Mouse (Mus musculus) layer of hippocampus, postnatal 10 days (tissue): Measurements from ENCODE around the gene C1qc. TPM values are rescaled to one million over a fixed set of nuclear protein-coding genes. Genes with fewer than 3 reads are reported as not detected.

ENCODE experiments used
- DNase-seq, 2 experiments: peaks; one replicate each; pipeline ENCODE4 v3.0.0; 2021; ENCODE audit warnings: low spot score in 2 of 2
- total RNA-seq, 2 experiments: library from RNA; stranded (reverse); gene quantifications; 2 replicates each; pipeline ENCODE4 v1.2.3; 2021

Gene C1qc
- total RNA-seq, 2 experiments from 2014 or later, result 33.6 to 33.7 TPM

GRCm38 (mm10) chr4:136896461-136896860, 3.6 kb upstream of the C1qc start:
- DNase-seq, result no peak

DNA sequence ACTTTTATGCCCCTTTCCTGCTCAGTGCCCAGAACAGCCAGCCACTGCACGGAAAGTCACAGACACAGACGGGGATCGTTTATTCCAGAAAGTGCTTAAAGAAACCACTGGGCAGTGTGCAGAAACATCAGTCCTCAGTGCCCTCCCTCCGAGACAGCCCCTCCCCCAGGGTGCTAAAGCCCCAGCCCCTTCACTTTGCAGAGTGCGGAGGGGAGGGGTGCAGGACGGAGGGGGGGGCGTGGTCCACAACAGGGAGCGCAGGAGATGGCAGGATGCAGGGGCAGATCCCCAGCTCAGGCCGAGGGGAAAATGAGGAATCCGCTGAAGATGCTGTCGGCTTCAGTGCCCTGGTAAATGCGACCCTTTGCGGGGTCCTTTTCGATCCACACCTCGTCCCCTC, 3.0 kb upstream of the C1qc start:
- no peak for DNase-seq

DNA sequence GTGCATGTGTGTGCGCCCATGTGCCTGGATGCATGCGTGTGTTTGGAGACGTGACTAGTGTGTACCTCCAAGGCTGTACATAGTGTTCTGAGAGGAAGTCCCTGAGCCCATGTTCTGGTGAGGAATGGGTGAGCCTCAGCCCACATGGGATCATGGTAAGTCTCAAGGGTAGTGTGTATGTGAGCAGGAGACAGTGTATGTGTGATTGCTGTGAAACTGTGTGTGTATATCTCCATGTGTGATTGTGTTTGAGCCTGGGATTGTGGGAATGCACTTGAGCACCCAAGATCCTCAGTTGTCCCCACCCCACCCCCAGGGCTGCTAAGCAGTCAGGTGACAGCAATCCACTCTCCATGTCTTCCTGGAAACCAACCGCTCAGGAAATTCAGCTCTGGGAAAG, 2.0 kb upstream of the C1qc start:
- DNase-seq, result no peak

- DNase-seq, result peak; percentile 72 to 80
Observed at GRCm38 (mm10) chr4:136893691-136894543, 1.1 kb upstream of the C1qc start.

- DNase-seq, result no peak
Observed at GRCm38 (mm10) chr4:136892371-136892770, 494 bp downstream of the C1qc start.

DNA sequence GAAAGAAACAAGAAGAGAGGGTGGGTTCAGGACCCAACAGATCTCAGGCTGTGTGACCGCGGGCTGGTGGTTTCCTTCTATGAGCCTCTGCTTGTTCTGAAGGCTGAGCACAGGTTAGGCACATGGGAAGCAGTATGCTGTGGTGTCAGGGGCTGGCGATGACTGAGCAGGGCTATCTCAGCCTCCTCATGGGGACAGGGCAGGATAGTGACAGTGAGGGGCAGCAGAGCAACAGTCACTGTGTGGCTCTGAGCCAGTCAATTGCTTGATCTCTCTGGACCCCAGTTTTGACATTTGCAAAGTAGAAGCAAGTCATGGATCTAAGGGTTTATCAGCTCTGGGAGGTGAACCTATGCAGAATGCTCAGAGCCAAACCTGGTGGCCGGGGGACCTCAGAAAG, 1.8 kb downstream of the C1qc start:
- no peak for DNase-seq

- no peak for DNase-seq
Observed at GRCm38 (mm10) chr4:136889981-136890380, 2.9 kb downstream of the C1qc start.

GRCm38 (mm10) chr4:136887714-136888113, 5.2 kb downstream of the C1qc start:
- no peak for DNase-seq

DNA sequence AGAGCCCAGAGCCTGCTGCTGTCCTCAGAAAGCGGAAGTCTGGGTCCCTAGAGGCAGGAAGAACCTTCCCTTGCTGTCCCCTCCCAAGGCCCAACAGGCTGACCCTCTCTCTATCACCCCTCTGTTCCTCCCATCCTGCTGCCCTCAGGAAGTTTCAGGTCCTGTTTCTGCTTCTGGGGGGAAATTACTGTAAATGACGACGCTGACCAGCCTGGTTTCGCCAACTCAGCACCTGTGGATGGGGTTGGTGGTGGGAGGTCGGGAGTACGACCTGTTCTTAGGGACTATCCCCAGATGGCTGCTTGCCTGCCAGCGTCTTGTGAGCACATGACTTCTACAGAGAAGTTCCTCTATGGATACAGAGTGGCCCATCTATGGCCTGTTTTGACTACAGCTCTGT, 6.8 kb downstream of the C1qc start, which contains the start of gene C1qb:
C1qb (minus strand) TSS at position 87 of the 400 bp plus-strand sequence.
- no peak for DNase-seq

DNA sequence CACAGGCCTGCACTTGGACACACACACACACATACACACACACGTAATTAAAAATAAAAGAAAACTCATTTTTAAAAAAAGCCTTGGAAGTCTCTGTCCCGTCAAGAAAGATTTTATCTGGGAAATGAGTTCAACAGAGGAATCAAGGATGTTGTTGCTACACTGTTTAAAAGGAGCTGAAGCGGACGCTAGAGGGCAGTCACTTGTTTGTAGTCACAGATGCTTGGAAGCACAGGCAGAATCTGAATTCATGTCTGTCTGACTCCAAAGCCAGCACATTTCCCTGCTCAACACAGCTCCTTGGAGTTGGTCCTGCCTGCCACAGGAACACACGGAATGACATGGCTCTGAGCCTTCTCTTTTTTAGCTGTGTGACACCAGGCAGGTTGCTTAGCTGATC, 14.3 kb downstream of the C1qc start:
- DNase-seq, result peak in 1 of 2 experiments; percentile 46

DNA sequence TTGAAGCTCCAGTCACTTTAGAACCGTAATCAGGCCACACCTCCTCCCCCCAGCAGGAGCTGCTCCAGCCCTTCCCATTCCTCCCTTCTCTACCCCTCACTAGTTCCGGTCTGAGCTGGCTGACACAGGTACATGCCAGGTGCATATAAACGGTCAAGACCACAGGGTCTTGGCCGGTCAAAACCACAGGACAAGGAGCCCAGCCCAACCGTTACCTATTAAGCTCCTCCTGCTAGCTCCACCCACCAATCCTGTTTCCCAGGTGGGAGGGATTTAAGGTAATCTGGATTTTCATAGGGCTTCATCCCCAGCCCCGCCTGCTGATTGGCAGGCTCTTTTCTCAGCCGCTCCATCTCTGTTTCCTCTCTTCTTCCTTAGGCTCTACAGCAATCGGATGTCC, 14.7 kb downstream of the C1qc start:
- DNase-seq, result no peak

DNA sequence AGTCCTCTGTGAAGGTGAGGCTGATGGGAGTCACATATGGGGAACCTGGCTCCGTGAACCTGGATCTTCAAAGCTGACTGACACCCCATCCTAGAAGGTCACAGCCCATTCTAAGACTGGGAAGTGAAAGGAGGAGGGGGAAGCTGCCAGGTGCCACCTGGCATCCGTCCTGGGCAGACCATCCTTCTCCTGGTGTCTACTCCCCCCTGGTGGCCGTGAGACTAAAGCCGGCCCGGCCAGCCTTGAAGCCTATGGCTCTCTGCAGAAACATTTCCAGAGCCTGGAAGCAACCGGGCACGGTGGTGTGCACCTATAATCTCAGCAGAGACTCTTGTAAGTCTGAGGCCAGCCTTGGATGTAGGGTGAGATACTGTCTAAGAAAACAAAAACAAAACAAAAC, 15.9 kb downstream of the C1qc start:
- peak; percentile 77 to 80 for DNase-seq

GRCm38 (mm10) chr4:136875012-136875411, 17.9 kb downstream of the C1qc start:
- DNase-seq, result no peak

GRCm38 (mm10) chr4:136868371-136868770, 24.5 kb downstream of the C1qc start:
- DNase-seq, result no peak

- DNase-seq, result no peak
Observed at GRCm38 (mm10) chr4:136867690-136868345, 25.0 kb downstream of the C1qc start.

DNA sequence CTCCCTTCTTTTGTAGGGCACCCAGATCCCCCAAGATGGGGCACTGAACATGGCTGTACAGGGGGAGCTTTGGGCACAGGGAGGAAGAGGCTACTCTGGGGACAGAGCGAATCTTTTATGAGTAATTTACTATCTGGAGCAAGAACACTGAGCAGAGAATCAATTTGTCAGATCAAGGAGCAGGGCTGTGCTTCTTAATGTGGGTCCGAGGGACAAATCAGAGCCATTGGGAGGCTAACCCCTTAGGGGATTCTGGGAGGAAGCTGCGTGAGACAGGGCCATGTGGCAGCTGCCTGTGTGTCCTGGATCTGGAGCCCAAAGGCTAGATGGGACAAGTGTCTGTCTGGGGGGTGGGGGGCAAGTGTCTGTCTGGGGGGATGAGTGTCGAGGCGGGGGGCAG, 27.3 kb downstream of the C1qc start:
- no peak for DNase-seq

DNA sequence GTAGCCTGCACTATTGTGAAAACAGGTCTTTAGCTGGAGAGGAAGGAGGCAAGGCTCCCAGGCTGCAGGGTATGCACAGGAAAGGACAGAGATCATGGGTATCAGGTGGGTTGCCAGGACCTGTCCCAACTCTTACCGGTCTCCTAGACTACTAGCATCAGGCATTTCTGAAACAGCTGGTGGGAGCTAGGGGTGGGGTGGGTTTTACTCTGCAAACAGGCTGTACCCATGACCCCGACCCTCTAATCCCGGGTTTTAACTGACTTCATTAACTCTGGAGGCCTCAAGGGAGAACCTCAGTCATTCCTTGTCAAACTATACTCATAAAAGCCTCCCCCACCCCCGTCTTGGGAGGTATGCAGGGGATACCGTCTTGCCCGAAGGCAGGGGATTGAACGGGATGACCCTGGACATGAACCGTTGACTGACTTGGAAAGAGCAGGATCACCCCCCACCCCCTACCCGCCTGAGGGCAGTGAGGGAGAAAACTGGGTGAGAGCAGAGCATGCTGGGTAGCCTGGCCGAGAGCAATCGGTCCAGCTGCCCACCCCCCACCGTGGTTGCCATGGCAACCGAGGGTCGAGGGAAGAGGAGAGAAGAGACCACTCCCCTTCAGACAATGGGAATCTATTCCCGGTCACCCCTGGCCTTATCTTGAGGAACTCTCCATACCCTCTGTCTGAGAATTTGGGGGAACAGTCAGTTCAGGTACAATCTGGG, 28.0 kb downstream of the C1qc start:
- DNase-seq, result no peak

DNA sequence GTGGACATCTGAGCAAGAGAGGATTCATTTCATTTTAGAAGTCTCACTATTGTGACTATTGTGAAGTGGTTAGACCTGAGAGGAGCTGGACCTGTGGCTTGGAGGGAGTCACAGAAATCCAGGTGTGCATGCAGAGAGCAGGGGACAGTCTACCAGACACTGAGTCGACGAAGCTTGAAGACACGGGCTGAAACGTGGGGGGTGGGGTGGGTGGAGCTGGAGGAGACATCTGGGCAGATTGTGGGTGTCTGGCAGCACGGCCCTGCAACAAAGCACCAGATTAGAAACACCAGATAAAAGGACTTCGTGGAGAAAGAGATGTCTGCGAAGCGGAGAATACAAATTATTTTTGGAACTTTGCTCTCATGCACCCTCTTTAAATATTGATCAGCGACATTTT, 29.3 kb downstream of the C1qc start:
- DNase-seq, result no peak

DNA sequence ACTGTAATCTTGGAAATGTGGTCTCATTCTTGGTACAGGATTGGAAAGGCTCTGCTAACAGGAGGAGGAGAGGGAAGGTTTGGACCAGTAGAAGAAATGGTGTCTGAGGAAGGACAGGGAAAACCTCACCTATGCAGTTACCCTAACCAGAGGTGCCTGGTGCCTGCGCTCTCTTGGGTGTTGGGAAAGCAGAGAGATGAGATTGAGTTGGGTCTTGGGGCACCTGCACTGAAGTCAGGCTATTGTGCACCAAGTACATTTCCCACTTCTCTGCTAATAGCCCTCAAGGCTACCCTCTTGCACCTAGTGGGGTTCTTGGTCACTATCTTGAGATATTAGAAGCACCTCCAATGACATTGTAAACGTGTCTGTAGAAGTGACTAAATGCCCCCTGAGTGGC, 30.5 kb downstream of the C1qc start:
- DNase-seq, result no peak

GRCm38 (mm10) chr4:136861806-136862205, 31.1 kb downstream of the C1qc start:
- peak; percentile 37 for DNase-seq

DNA sequence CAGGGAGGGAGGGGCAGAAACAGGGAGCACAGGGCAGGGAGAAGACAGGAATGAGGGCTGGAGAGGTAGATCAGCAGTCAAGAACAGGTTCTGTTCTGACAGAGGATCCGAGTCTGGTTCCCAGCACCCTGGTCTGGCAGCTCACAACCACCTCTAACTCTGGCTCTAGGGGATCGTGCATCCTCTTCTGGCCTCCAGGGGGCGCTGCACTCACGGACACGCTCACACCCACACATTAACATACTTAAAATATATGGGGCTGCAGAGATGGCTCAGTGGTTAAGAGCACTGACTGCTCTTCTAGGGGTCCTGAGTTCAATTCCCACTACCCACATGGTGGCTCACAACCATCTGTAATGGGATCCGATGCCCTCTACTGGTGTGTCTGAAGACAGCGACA, 32.8 kb downstream of the C1qc start:
- DNase-seq, result no peak

GRCm38 (mm10) chr4:136855081-136855480, 37.8 kb downstream of the C1qc start:
- peak; percentile 54 to 55 for DNase-seq
